Mouse (Mus musculus): ENCODE measurements around the gene Kif1bp. TPM values are rescaled to one million over a fixed set of nuclear protein-coding genes. Genes with fewer than 3 reads are reported as not detected.

Kif1bp gene
- polyA plus RNA-seq (2017; shearing (Covaris generic)): 6.0 TPM

GRCm38 (mm10) chr10:62578338-62579100 lies at the start of gene Kif1bp:
Gene Kif1bp, minus strand, starts transcription at chr10:62578457.

GRCm38 (mm10) chr10:62602177-62603040 lies 24.2 kb upstream of the Kif1bp start, which contains the start of gene Ddx21:
Gene Ddx21, minus strand, starts transcription at chr10:62602281.

DNA sequence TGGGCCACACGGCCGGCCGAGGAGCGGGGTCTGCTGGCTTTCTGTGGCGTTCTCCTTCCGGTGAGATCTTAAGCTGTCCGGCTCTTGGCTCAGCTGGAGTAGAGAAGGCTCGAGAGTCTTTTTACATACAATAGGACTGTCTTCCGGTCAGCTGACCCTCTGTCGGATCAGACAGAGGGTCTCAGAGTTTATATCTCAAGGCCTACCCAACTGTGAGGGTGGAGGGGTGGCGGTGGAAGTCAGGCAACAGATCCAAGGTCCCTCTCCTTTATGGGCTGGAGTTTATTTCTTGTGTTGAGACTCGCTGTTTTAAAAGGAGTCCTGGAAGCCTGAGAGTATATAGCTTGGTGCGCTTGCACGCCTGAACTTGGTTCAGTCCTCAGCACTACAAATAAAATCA lies 50.9 kb downstream of the Kif1bp start, which contains the start of gene Srgn:
Srgn (minus strand) TSS at position 101 of the 400 bp plus-strand sequence.

Other genes with a start within 250 kb of the Kif1bp start
- gene Hk1, start 198.5 kb downstream of the Kif1bp start, polyA plus RNA-seq (2017; shearing (Covaris generic)): 173 TPM
- not detected for gene Hkdc1, start 156.0 kb downstream of the Kif1bp start, polyA plus RNA-seq (2017; shearing (Covaris generic))
- gene 4930507D05Rik, start 129.0 kb downstream of the Kif1bp start, polyA plus RNA-seq (2017; shearing (Covaris generic)): not detected
- gene Supv3l1, start 128.7 kb downstream of the Kif1bp start, polyA plus RNA-seq (2017; shearing (Covaris generic)): 19.5 TPM
- gene Vps26a, start 91.7 kb downstream of the Kif1bp start, polyA plus RNA-seq (2017; shearing (Covaris generic)): 81.4 TPM
- 1,417 TPM for gene Srgn, start 51.0 kb downstream of the Kif1bp start, polyA plus RNA-seq (2017; shearing (Covaris generic))
- gene Ddx21, start 23.8 kb upstream of the Kif1bp start, polyA plus RNA-seq (2017; shearing (Covaris generic)): 55.3 TPM
- gene Ddx50, start 72.8 kb upstream of the Kif1bp start, polyA plus RNA-seq (2017; shearing (Covaris generic)): 142 TPM
- 1.7 TPM for gene Stox1, start 147.7 kb upstream of the Kif1bp start, polyA plus RNA-seq (2017; shearing (Covaris generic))
- 149 TPM for gene Ccar1, start 213.8 kb upstream of the Kif1bp start, polyA plus RNA-seq (2017; shearing (Covaris generic))

Data from activated CD4-positive, CD25-positive, alpha-beta regulatory T cell, adult 9 weeks (primary cell).